Mouse (Mus musculus) heart, embryonic 16.5 days (tissue): ENCODE results near the gene Lrp6. TPM values are rescaled to one million over a fixed set of nuclear protein-coding genes. Genes with fewer than 3 reads are reported as not detected.

ENCODE experiments used
- polyA plus RNA-seq: library from polyadenylated mRNA; unstranded; fragments of >200 nt; fragmentation: Nextera tagmentation; extraction: Ambion mirVana; gene quantifications from 2 replicates; pipeline ENCODE4 v1.2.1, GENCODE M21; 2015

The Lrp6 gene
- polyA plus RNA-seq, 1 experiment from 2014 or later, result 21.1 TPM

Other genes starting within 250 kb of the Lrp6 start
- 2.6 and 5.2 TPM in 2 replicates for gene Bcl2l14, start 170.6 kb downstream of the Lrp6 start, polyA plus RNA-seq
- 5.8 and 8.0 TPM in 2 replicates for gene Mansc1, start 65.5 kb upstream of the Lrp6 start, polyA plus RNA-seq
- gene Borcs5, start 72.5 kb upstream of the Lrp6 start, polyA plus RNA-seq, result 16.9 and 17.5 TPM in 2 replicates
- gene Dusp16, start 225.7 kb upstream of the Lrp6 start, polyA plus RNA-seq, result 14.9 and 15.3 TPM in 2 replicates